ENCODE assay signal across 7 mouse cellular contexts in the genomic region with DNA sequence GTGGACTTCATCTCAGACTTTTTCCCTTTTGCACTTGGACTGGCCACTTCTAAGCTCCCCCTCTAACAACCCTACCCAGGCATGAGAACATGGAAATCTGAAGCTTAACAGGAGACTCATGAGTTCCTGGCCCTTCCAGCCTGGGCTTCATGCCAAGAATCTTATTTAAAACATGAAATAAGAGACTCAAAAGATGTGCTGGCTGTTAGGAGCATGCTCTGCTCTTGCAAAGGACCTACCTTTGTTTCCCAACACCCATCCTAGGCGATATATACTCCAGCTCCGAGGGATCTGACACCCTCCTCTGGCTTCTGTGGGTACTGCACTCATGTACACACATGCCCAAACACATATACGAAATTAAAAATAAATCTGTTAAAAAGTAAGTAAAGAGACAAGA.
DNase-seq lines count a peak whose midpoint lies in the region; ATAC-seq and TF ChIP-seq lines count a peak whose summit lies in the region.

No protein-coding gene starts in this region.

- H3K4me3 ChIP-seq in ES-E14 (ENCODE audit: insufficient read depth in 1 of 2, low read depth in 1 of 2, low read length in 2 of 2, poor library complexity in 1 of 2, severe bottlenecking in 1 of 2), result no peak overlapping the region
- no peak overlapping the region for H3K4me3 ChIP-seq in embryonic facial prominence, embryonic 10.5 days
- no peak overlapping the region for H3K4me3 ChIP-seq in limb, embryonic 13.5 days

- H3K36me3 ChIP-seq in ES-E14 (ENCODE audit: control insufficient read depth, insufficient read depth, low read length, poor library complexity, severe bottlenecking), result no peaks in the 10 kb centered on the region
- no peaks in the 10 kb centered on the region for H3K36me3 ChIP-seq in embryonic facial prominence, embryonic 10.5 days (replicated peaks)
- no peaks in the 10 kb centered on the region for H3K36me3 ChIP-seq in limb, embryonic 13.5 days

- 64% methylated on average over 3 of the region's 3 CpGs for WGBS in embryonic facial prominence, embryonic 10.5 days
- WGBS in limb, embryonic 13.5 days, result 54% methylated on average over 3 of the region's 3 CpGs

- no peak overlapping the region for H3K9ac ChIP-seq in ES-E14 (ENCODE audit: insufficient read depth, low read depth, low read length, poor library complexity, severe bottlenecking)
- H3K9ac ChIP-seq in limb, embryonic 13.5 days, result no peak overlapping the region

- no peaks in the 10 kb centered on the region for H3K4me1 ChIP-seq in ES-E14 (ENCODE audit: control insufficient read depth in 2 of 2, insufficient read depth in 2 of 2, low read length in 2 of 2, poor library complexity in 1 of 2)
- H3K4me1 ChIP-seq in embryonic facial prominence, embryonic 10.5 days, result no peaks in the 10 kb centered on the region
- 0 out of 2 replicates have a peak, but pooled peaks cover 5% of the 10 kb centered on the region for H3K4me1 ChIP-seq in limb, embryonic 13.5 days

- H3K27ac ChIP-seq in ES-E14 (ENCODE audit: insufficient read depth, low read depth, low read length, poor library complexity, severe bottlenecking), result no peak overlapping the region
- no peak overlapping the region for H3K27ac ChIP-seq in embryonic facial prominence, embryonic 10.5 days (replicated peaks)
- no peak overlapping the region for H3K27ac ChIP-seq in limb, embryonic 13.5 days

- H3K27me3 ChIP-seq in embryonic facial prominence, embryonic 10.5 days (replicated peaks; ENCODE audit: low read depth, poor library complexity, severe bottlenecking), result no peaks in the 10 kb centered on the region
- H3K27me3 ChIP-seq in limb, embryonic 13.5 days, result no peaks in the 10 kb centered on the region

- ATAC-seq in limb, embryonic 13.5 days (ENCODE audit: low FRiP score, low read depth), result peak; percentile 94

- no peak overlapping the region for H3K4me2 ChIP-seq in limb, embryonic 13.5 days (replicated peaks)

- H3K9me3 ChIP-seq in ES-E14 (ENCODE audit: control insufficient read depth, insufficient read depth, low read depth, low read length), result no peaks in the 10 kb centered on the region
- no peaks in the 10 kb centered on the region for H3K9me3 ChIP-seq in embryonic facial prominence, embryonic 10.5 days
- H3K9me3 ChIP-seq in limb, embryonic 13.5 days, result no peaks in the 10 kb centered on the region

- DNase-seq in kidney, postnatal 10 days, result peak; percentile 31
- no peak for DNase-seq in kidney, postnatal 25 days
- peak; percentile 28 for DNase-seq in ES-E14 (ENCODE audit: low read depth, low spot score)
- peak; percentile 10 for DNase-seq in embryonic facial prominence, embryonic 10.5 days (ENCODE audit: low spot score)
- no peak for DNase-seq in adrenal gland, postnatal 36 days
- DNase-seq in spleen, postnatal 10 days (ENCODE audit: low spot score in 2 of 2), result no peak

- in situ Hi-C loops in ES-E14 (cut with MboI; ENCODE audit: low sequenced_read_pairs in 2 of 2, unreplicated experiment in 2 of 2), result loop anchor here in 1 of 2 experiments (5.0 kb wide), 1 partner anchor 127 kb away; no protein-coding TSS in a partner anchor

TF ChIP-seq in ES-E14, 5 proteins besides CTCF, POLR2A, EP300 and RAD21:
- TF ChIP-seq MAFK (IDR thresholded peaks at IDR 0.05; ENCODE audit: insufficient read depth, low read depth, low read length), result no peak
- TF ChIP-seq ZC3H11A (IDR thresholded peaks at IDR 0.05; ENCODE audit: borderline replicate concordance, low read depth, low read length), result peak; percentile 83; the same call in 1 of the 2 replicates

Comparison
In these comparisons a context has a peak if more than half of its experiments do, and no peak if none do; other contexts are left out.
1. DNase-seq: peak in kidney, postnatal 10 days (single experiment), ES-E14 (single experiment) and embryonic facial prominence, embryonic 10.5 days (single experiment); none in kidney, postnatal 25 days (0 of 2), adrenal gland, postnatal 36 days (0 of 2) and spleen, postnatal 10 days (0 of 2).